9 mouse cellular contexts compared by ENCODE assay signal in genomic region chr15:78875537-78875936, GRCm38 (mm10). TPM values are rescaled to one million over a fixed set of nuclear protein-coding genes. Genes with fewer than 3 reads are reported as not detected.
A peak's percentile ranks its signal among the peaks of the same experiment; 100 is the strongest.
DNase-seq lines count a peak whose midpoint lies in the region; ATAC-seq lines count a peak whose summit lies in the region.
"Had no signal": no experiment of that assay in that cellular context is flagged by ENCODE, and none has a peak within 500 bp of the region (broad histone marks: within the 10 kb centered on the region; RNA-seq: fewer than 3 reads in every experiment).

No protein-coding gene starts in this region.

- H3K36me3 ChIP-seq in hindbrain, embryonic 10.5 days, result peaks cover 14% of the 10 kb centered on the region
- no peaks in the 10 kb centered on the region for H3K36me3 ChIP-seq in hindbrain, embryonic 11.5 days (ENCODE audit: control insufficient read depth, insufficient read depth, low read length)
- H3K36me3 ChIP-seq in embryonic facial prominence, embryonic 11.5 days (replicated peaks; ENCODE audit: control insufficient read depth, insufficient read depth, low read depth, low read length), result no peaks in the 10 kb centered on the region
- no peaks in the 10 kb centered on the region for H3K36me3 ChIP-seq in hindbrain, embryonic 16.5 days (ENCODE audit: control insufficient read depth, insufficient read depth, low read length)
- H3K36me3 ChIP-seq in midbrain, embryonic 15.5 days (replicated peaks), result no peaks in the 10 kb centered on the region

- 0 out of 2 replicates have a peak overlapping the region, but pooled peaks have one; percentile 76 for H3K4me3 ChIP-seq in hindbrain, embryonic 10.5 days
- no peak overlapping the region for H3K4me3 ChIP-seq in hindbrain, embryonic 11.5 days (ENCODE audit: low read depth, low read length)
- H3K4me3 ChIP-seq in embryonic facial prominence, embryonic 11.5 days (ENCODE audit: low read depth, low read length), result no peak overlapping the region
- H3K4me3 ChIP-seq in hindbrain, embryonic 16.5 days (ENCODE audit: low read length), result peak overlapping the region; percentile 62; the same call in 1 of the 2 replicates
- peak overlapping the region; percentile 80; the same call in 1 of the 2 replicates for H3K4me3 ChIP-seq in midbrain, embryonic 15.5 days

- H3K4me1 ChIP-seq in hindbrain, embryonic 10.5 days (replicated peaks), result peaks cover 72% of the 10 kb centered on the region
- no peaks in the 10 kb centered on the region; the same call in 1 of the 2 replicates for H3K4me1 ChIP-seq in hindbrain, embryonic 11.5 days (replicated peaks; ENCODE audit: control insufficient read depth, insufficient read depth, low read length)
- H3K4me1 ChIP-seq in embryonic facial prominence, embryonic 11.5 days (ENCODE audit: control insufficient read depth, insufficient read depth, low read length), result peaks cover 4% of the 10 kb centered on the region
- peaks cover 21% of the 10 kb centered on the region for H3K4me1 ChIP-seq in hindbrain, embryonic 16.5 days (ENCODE audit: control insufficient read depth, insufficient read depth, low read depth, low read length)
- peaks cover 30% of the 10 kb centered on the region for H3K4me1 ChIP-seq in midbrain, embryonic 15.5 days

- peak overlapping the region; percentile 99 for H3K27ac ChIP-seq in hindbrain, embryonic 10.5 days
- H3K27ac ChIP-seq in hindbrain, embryonic 11.5 days (ENCODE audit: low read depth, low read length), result no peak overlapping the region
- H3K27ac ChIP-seq in embryonic facial prominence, embryonic 11.5 days (replicated peaks; ENCODE audit: low read depth, low read length), result peak overlapping the region; percentile 98
- H3K27ac ChIP-seq in hindbrain, embryonic 16.5 days (ENCODE audit: low read depth, low read length), result peak overlapping the region; percentile 96
- peak overlapping the region; percentile 99 for H3K27ac ChIP-seq in midbrain, embryonic 15.5 days

- H3K9me3 ChIP-seq in hindbrain, embryonic 10.5 days, result no peaks in the 10 kb centered on the region
- H3K9me3 ChIP-seq in hindbrain, embryonic 11.5 days (ENCODE audit: control insufficient read depth, low read length), result no peaks in the 10 kb centered on the region
- no peaks in the 10 kb centered on the region for H3K9me3 ChIP-seq in embryonic facial prominence, embryonic 11.5 days (replicated peaks; ENCODE audit: control insufficient read depth, low read length)
- no peaks in the 10 kb centered on the region for H3K9me3 ChIP-seq in hindbrain, embryonic 16.5 days (ENCODE audit: control insufficient read depth, low read length)
- no peaks in the 10 kb centered on the region for H3K9me3 ChIP-seq in midbrain, embryonic 15.5 days

- ATAC-seq in hindbrain, embryonic 11.5 days (ENCODE audit: low FRiP score), result no peak
- no peak for ATAC-seq in embryonic facial prominence, embryonic 11.5 days (replicated peaks; ENCODE audit: insufficient number of reproducible peaks, low FRiP score, low TSS enrichment, low read depth)
- no peak for ATAC-seq in hindbrain, embryonic 16.5 days
- ATAC-seq in midbrain, embryonic 15.5 days (replicated peaks), result no peak

- H3K4me2 ChIP-seq in hindbrain, embryonic 11.5 days (replicated peaks; ENCODE audit: low read depth, low read length), result no peak overlapping the region
- H3K4me2 ChIP-seq in embryonic facial prominence, embryonic 11.5 days (ENCODE audit: low read depth, low read length), result peak overlapping the region; percentile 16; the same call in 1 of the 2 replicates
- H3K4me2 ChIP-seq in hindbrain, embryonic 16.5 days (ENCODE audit: low read length), result peak overlapping the region; percentile 66
- H3K4me2 ChIP-seq in midbrain, embryonic 15.5 days, result peak overlapping the region; percentile 83; the same call in 1 of the 2 replicates

- WGBS in hindbrain, embryonic 10.5 days, result 82% methylated on average over 5 of the region's 5 CpGs
- 78% methylated on average over 5 of the region's 5 CpGs for WGBS in hindbrain, embryonic 11.5 days
- WGBS in embryonic facial prominence, embryonic 11.5 days, result 74% methylated on average over 5 of the region's 5 CpGs
- 80% methylated on average over 5 of the region's 5 CpGs for WGBS in hindbrain, embryonic 16.5 days
- WGBS in midbrain, embryonic 15.5 days, result 82% methylated on average over 5 of the region's 5 CpGs

- H3K27me3 ChIP-seq in hindbrain, embryonic 10.5 days (ENCODE audit: insufficient read depth, poor library complexity, severe bottlenecking), result no peaks in the 10 kb centered on the region
- no peaks in the 10 kb centered on the region for H3K27me3 ChIP-seq in hindbrain, embryonic 11.5 days (ENCODE audit: control insufficient read depth, insufficient read depth, low read length)
- no peaks in the 10 kb centered on the region for H3K27me3 ChIP-seq in embryonic facial prominence, embryonic 11.5 days (ENCODE audit: control insufficient read depth, insufficient read depth, low read length)
- no peaks in the 10 kb centered on the region for H3K27me3 ChIP-seq in hindbrain, embryonic 16.5 days (replicated peaks; ENCODE audit: control insufficient read depth, insufficient read depth, low read length)
- H3K27me3 ChIP-seq in midbrain, embryonic 15.5 days (replicated peaks), result no peaks in the 10 kb centered on the region

- no peak for DNase-seq in hindbrain, embryonic 10.5 days (ENCODE audit: low spot score)
- DNase-seq in hindbrain, embryonic 11.5 days (ENCODE audit: low spot score), result no peak
- DNase-seq in embryonic facial prominence, embryonic 11.5 days (ENCODE audit: low spot score), result no peak
- DNase-seq in layer of hippocampus, postnatal 14 days (ENCODE audit: low spot score in 2 of 2), result no peak
- DNase-seq in adrenal gland, postnatal 36 days, result no peak
- DNase-seq in right cerebral cortex, postnatal 36 days (ENCODE audit: low spot score in 2 of 2), result no peak

- H3K9ac ChIP-seq in hindbrain, embryonic 11.5 days (ENCODE audit: low read depth, low read length), result no peak overlapping the region
- H3K9ac ChIP-seq in embryonic facial prominence, embryonic 11.5 days (replicated peaks; ENCODE audit: low read length), result peak overlapping the region; percentile 22; the same call in 1 of the 2 replicates
- peak overlapping the region; percentile 75; the same call in 1 of the 2 replicates for H3K9ac ChIP-seq in hindbrain, embryonic 16.5 days (ENCODE audit: low read depth, low read length)
- 0 out of 2 replicates have a peak overlapping the region, but pooled peaks have one; percentile 5 for H3K9ac ChIP-seq in midbrain, embryonic 15.5 days

RNA-seq across cellular contexts. Expression of gene Gga1, which starts 1.5 kb away (rescaled TPM):
- polyA plus RNA-seq in hindbrain, embryonic 10.5 days (2016; fragmentation: Nextera tagmentation; extraction: Ambion mirVana), result 51.1 and 60.7 TPM in 2 replicates
- 26.3 and 26.4 TPM in 2 replicates for polyA plus RNA-seq in hindbrain, embryonic 11.5 days (2014; fragmentation: Nextera tagmentation; extraction: Ambion mirVana)
- 21.1 and 22.6 TPM in 2 replicates for polyA plus RNA-seq in embryonic facial prominence, embryonic 11.5 days (2014; fragmentation: Nextera tagmentation; extraction: Ambion mirVana)
- polyA plus RNA-seq in hindbrain, embryonic 16.5 days (2015; fragmentation: Nextera tagmentation; extraction: Ambion mirVana), result 46.1 and 51.8 TPM in 2 replicates
- polyA plus RNA-seq in midbrain, embryonic 15.5 days (2015; fragmentation: Nextera tagmentation; extraction: Ambion mirVana), result 50.7 and 50.8 TPM in 2 replicates
- total RNA-seq in layer of hippocampus, postnatal 14 days (2021), result 10 to 100 TPM; 51.3 to 52.4 TPM
- total RNA-seq in adrenal gland, postnatal 36 days (2021), result 10 to 100 TPM; 56.0 to 57.3 TPM

RNA-seq across cellular contexts. Expression of gene Lgals2, which starts 20.2 kb away (rescaled TPM):
- not detected in 2 replicates for polyA plus RNA-seq in hindbrain, embryonic 10.5 days (2016; fragmentation: Nextera tagmentation; extraction: Ambion mirVana)
- polyA plus RNA-seq in hindbrain, embryonic 11.5 days (2014; fragmentation: Nextera tagmentation; extraction: Ambion mirVana), result not detected in 2 replicates
- not detected in 2 replicates for polyA plus RNA-seq in embryonic facial prominence, embryonic 11.5 days (2014; fragmentation: Nextera tagmentation; extraction: Ambion mirVana)
- polyA plus RNA-seq in hindbrain, embryonic 16.5 days (2015; fragmentation: Nextera tagmentation; extraction: Ambion mirVana), result not detected in 2 replicates
- polyA plus RNA-seq in midbrain, embryonic 15.5 days (2015; fragmentation: Nextera tagmentation; extraction: Ambion mirVana), result 0.31 TPM in 1 of 2 replicates, not detected in the other
- total RNA-seq in layer of hippocampus, postnatal 14 days (2021), result not detected
- total RNA-seq in adrenal gland, postnatal 36 days (2021), result under 1 TPM; 0.53 to 0.56 TPM

RNA-seq across cellular contexts. Expression of gene Gm49510, which starts 23.9 kb away (rescaled TPM):
- 0.29 and 0.38 TPM in 2 replicates for polyA plus RNA-seq in hindbrain, embryonic 10.5 days (2016; fragmentation: Nextera tagmentation; extraction: Ambion mirVana)
- 0.13 and 0.42 TPM in 2 replicates for polyA plus RNA-seq in hindbrain, embryonic 11.5 days (2014; fragmentation: Nextera tagmentation; extraction: Ambion mirVana)
- 0.17 and 0.58 TPM in 2 replicates for polyA plus RNA-seq in embryonic facial prominence, embryonic 11.5 days (2014; fragmentation: Nextera tagmentation; extraction: Ambion mirVana)
- polyA plus RNA-seq in hindbrain, embryonic 16.5 days (2015; fragmentation: Nextera tagmentation; extraction: Ambion mirVana), result 0.11 TPM in 1 of 2 replicates, not detected in the other
- not detected in 2 replicates for polyA plus RNA-seq in midbrain, embryonic 15.5 days (2015; fragmentation: Nextera tagmentation; extraction: Ambion mirVana)
- under 1 TPM in 1 of 2 experiments, not detected in 1; 0.25 TPM for total RNA-seq in layer of hippocampus, postnatal 14 days (2021)
- not detected for total RNA-seq in adrenal gland, postnatal 36 days (2021)
- polyA plus RNA-seq: brain, embryonic 14.5 days had no signal

RNA-seq across cellular contexts. Expression of gene Sh3bp1, which starts 24.0 kb away (rescaled TPM):
- polyA plus RNA-seq in hindbrain, embryonic 10.5 days (2016; fragmentation: Nextera tagmentation; extraction: Ambion mirVana), result 23.8 and 24.7 TPM in 2 replicates
- polyA plus RNA-seq in hindbrain, embryonic 11.5 days (2014; fragmentation: Nextera tagmentation; extraction: Ambion mirVana), result 11.8 and 12.4 TPM in 2 replicates
- polyA plus RNA-seq in embryonic facial prominence, embryonic 11.5 days (2014; fragmentation: Nextera tagmentation; extraction: Ambion mirVana), result 25.2 and 29.7 TPM in 2 replicates
- 4.5 and 6.7 TPM in 2 replicates for polyA plus RNA-seq in hindbrain, embryonic 16.5 days (2015; fragmentation: Nextera tagmentation; extraction: Ambion mirVana)
- 3.6 and 4.2 TPM in 2 replicates for polyA plus RNA-seq in midbrain, embryonic 15.5 days (2015; fragmentation: Nextera tagmentation; extraction: Ambion mirVana)
- total RNA-seq in layer of hippocampus, postnatal 14 days (2021), result 10 to 100 TPM; 16.1 to 16.8 TPM
- total RNA-seq in adrenal gland, postnatal 36 days (2021), result 1 to 10 TPM; 7.2 to 8.5 TPM

RNA-seq across cellular contexts. Expression of gene Cdc42ep1, which starts 33.1 kb away (rescaled TPM):
- polyA plus RNA-seq in hindbrain, embryonic 10.5 days (2016; fragmentation: Nextera tagmentation; extraction: Ambion mirVana), result 19.2 and 19.4 TPM in 2 replicates
- polyA plus RNA-seq in hindbrain, embryonic 11.5 days (2014; fragmentation: Nextera tagmentation; extraction: Ambion mirVana), result 7.8 and 9.1 TPM in 2 replicates
- polyA plus RNA-seq in embryonic facial prominence, embryonic 11.5 days (2014; fragmentation: Nextera tagmentation; extraction: Ambion mirVana), result 10.9 and 11.3 TPM in 2 replicates
- polyA plus RNA-seq in hindbrain, embryonic 16.5 days (2015; fragmentation: Nextera tagmentation; extraction: Ambion mirVana), result 15.9 and 17.5 TPM in 2 replicates
- 13.1 and 15.7 TPM in 2 replicates for polyA plus RNA-seq in midbrain, embryonic 15.5 days (2015; fragmentation: Nextera tagmentation; extraction: Ambion mirVana)
- total RNA-seq in layer of hippocampus, postnatal 14 days (2021), result 10 to 100 TPM in 1 of 2 experiments, 1 to 10 TPM in 1; 9.9 to 10.5 TPM
- total RNA-seq in adrenal gland, postnatal 36 days (2021), result 10 to 100 TPM; 36.8 to 52.6 TPM

Comparison
In these comparisons a context has a peak if more than half of its experiments do, and no peak if none do; other contexts are left out.
1. H3K4me3 ChIP-seq: peak in hindbrain, embryonic 10.5 days (single experiment), hindbrain, embryonic 16.5 days (single experiment) and midbrain, embryonic 15.5 days (single experiment); none in hindbrain, embryonic 11.5 days (single experiment) and embryonic facial prominence, embryonic 11.5 days (single experiment).